Mouse (Mus musculus): Measurements from ENCODE around the gene Ctnna2. TPM values are rescaled to one million over a fixed set of nuclear protein-coding genes. Genes with fewer than 3 reads are reported as not detected.

Ctnna2 gene
- total and polyA plus RNA-seq, 3 experiments: 0.11 TPM; not detected in 2

DNA sequence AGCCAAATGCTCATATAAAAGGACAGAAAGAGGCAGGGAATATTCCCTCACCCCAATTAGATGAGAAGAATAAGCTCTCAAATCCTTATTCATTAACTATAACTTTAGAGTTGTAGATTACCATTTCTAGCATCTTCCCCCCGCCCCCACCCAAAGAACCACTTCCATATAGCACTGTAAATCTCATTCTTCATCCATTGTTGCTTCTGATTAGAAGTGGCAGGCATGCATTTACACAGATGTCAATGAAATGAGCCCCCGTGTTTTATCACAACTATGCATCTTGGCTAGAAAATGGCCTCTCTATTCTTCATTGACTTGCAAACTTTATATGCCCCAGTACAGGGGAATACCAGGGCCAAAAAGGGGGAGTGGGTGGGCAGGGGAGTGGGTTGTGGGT, 457.7 kb downstream of the Ctnna2 start:
- Histone ChIP-seq H3K36me3 (replicated peaks) (no peaks in the 10 kb centered on the region), H3K27me3 (ENCODE audit: insufficient read depth, low read length) (no peaks in the 10 kb centered on the region), H3K4me3 (ENCODE audit: low read depth, low read length) (no peak overlapping the region), H3K4me1 (ENCODE audit: insufficient read depth, low read depth, low read length) (no peaks in the 10 kb centered on the region), H3K9me3 (replicated peaks) (no peaks in the 10 kb centered on the region)
- no peak for DNase-seq (ENCODE audit: low spot score)
- TF ChIP-seq TAL1 (conservative IDR thresholded peaks at IDR 0.05; ENCODE audit: low read depth, low read length): no peak
- no peak for TF ChIP-seq CTCF (IDR thresholded peaks at IDR 0.05; ENCODE audit: low read depth, low read length)
- TF ChIP-seq POLR2AphosphoS5 (IDR thresholded peaks at IDR 0.05; ENCODE audit: insufficient replicate concordance, low read depth, low read length): no peak
- no peak for TF ChIP-seq GATA1 (IDR thresholded peaks at IDR 0.05; ENCODE audit: borderline replicate concordance, low read length)
- no peak for TF ChIP-seq GATA2 (IDR thresholded peaks at IDR 0.05; ENCODE audit: borderline replicate concordance, low read depth, low read length)
- ATAC-seq (ENCODE audit: extremely low read depth, insufficient number of reproducible peaks, low FRiP score, poor library complexity, severe bottlenecking): no peak

DNA sequence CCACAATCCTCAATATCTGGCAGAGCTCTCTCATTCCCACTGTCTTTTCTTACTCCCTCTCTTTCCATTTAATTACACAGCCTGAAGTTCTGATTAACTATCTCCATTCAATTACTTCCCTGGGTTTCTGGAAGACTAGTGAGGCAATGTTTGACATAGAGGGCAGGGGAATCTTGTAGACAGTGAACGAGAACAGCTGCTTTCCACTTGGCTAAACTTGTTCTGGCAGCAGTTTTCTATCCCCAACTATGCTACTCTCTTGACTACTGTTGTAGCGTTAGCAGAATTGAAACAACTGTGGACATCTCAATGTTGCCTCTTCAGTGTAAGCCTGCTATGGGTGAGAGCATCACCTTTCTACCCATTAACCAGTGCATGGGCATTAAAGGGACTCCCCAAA, 463.0 kb downstream of the Ctnna2 start:
- no peaks in the 10 kb centered on the region for H3K36me3 ChIP-seq (replicated peaks)
- 0 out of 2 replicates have a peak, but pooled peaks cover 2% of the 10 kb centered on the region for H3K9me3 ChIP-seq (replicated peaks)
- TF ChIP-seq GATA2 (IDR thresholded peaks at IDR 0.05; ENCODE audit: borderline replicate concordance, low read depth, low read length) (no peak), POLR2AphosphoS5 (IDR thresholded peaks at IDR 0.05; ENCODE audit: insufficient replicate concordance, low read depth, low read length) (no peak), GATA1 (IDR thresholded peaks at IDR 0.05; ENCODE audit: borderline replicate concordance, low read length) (no peak), TAL1 (conservative IDR thresholded peaks at IDR 0.05; ENCODE audit: low read depth, low read length) (no peak), CTCF (IDR thresholded peaks at IDR 0.05; ENCODE audit: low read depth, low read length) (no peak)
- no peaks in the 10 kb centered on the region for H3K4me1 ChIP-seq (ENCODE audit: insufficient read depth, low read depth, low read length)
- ATAC-seq (ENCODE audit: extremely low read depth, insufficient number of reproducible peaks, low FRiP score, poor library complexity, severe bottlenecking) (no peak), DNase-seq (ENCODE audit: low spot score) (no peak)
- H3K27me3 ChIP-seq (ENCODE audit: insufficient read depth, low read length): no peaks in the 10 kb centered on the region
- H3K4me3 ChIP-seq (ENCODE audit: low read depth, low read length): no peak overlapping the region

DNA sequence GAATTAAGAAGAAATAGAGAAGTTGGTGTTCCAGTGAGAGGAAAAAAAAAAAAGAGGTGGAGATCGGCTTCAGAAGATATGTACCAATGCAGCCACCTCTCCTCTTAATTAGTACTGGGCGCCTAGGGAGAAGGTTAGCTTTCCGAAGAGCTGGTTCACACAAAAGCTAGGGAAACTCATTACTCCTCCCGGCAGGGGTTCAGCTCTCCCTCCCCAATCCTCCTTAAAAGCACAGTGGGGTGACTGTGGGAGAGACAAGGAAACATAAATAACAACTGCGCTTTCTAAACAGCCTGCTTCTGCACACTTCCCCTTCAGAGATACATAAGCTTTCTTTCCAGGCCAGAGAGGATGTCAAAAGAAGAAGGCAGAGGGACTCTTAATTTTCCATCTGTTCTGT, 467.7 kb downstream of the Ctnna2 start:
- ATAC-seq (ENCODE audit: extremely low read depth, insufficient number of reproducible peaks, low FRiP score, poor library complexity, severe bottlenecking) (no peak), DNase-seq (ENCODE audit: low spot score) (no peak)
- TF ChIP-seq GATA2 (IDR thresholded peaks at IDR 0.05; ENCODE audit: borderline replicate concordance, low read depth, low read length): no peak
- TF ChIP-seq CTCF (IDR thresholded peaks at IDR 0.05; ENCODE audit: low read depth, low read length): no peak
- TF ChIP-seq POLR2AphosphoS5 (IDR thresholded peaks at IDR 0.05; ENCODE audit: insufficient replicate concordance, low read depth, low read length): no peak
- TF ChIP-seq TAL1 (conservative IDR thresholded peaks at IDR 0.05; ENCODE audit: low read depth, low read length): no peak
- TF ChIP-seq GATA1 (IDR thresholded peaks at IDR 0.05; ENCODE audit: borderline replicate concordance, low read length): no peak
- 0 out of 2 replicates have a peak, but pooled peaks cover 2% of the 10 kb centered on the region for H3K9me3 ChIP-seq (replicated peaks)
- H3K36me3 ChIP-seq (replicated peaks): no peaks in the 10 kb centered on the region
- H3K27me3 ChIP-seq (ENCODE audit: insufficient read depth, low read length): no peaks in the 10 kb centered on the region
- H3K4me3 ChIP-seq (ENCODE audit: low read depth, low read length): no peak overlapping the region
- H3K4me1 ChIP-seq (ENCODE audit: insufficient read depth, low read depth, low read length): no peaks in the 10 kb centered on the region

DNA sequence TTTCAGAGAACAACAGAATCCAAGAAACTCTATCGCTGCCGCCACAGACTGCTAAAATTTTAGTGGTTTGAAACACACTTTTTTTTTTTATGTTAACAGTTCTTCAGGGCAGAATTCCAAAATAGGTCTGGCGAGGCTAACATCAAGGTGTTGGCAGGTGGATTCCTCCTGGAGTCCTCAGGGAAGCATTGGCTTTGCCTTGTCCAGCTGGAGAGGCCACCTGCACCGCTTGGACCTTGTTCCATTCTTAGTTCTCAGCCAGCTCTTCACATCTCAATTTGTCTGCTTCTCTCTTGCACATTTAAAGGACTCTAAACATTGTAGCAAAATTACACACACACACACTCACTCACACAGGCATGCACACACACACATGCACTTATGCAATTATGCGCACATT, 487.8 kb downstream of the Ctnna2 start:
- H3K9me3 ChIP-seq (replicated peaks): peaks cover 2% of the 10 kb centered on the region; the same call in 1 of the 2 replicates
- H3K4me1 ChIP-seq (ENCODE audit: insufficient read depth, low read depth, low read length): no peaks in the 10 kb centered on the region
- H3K36me3 ChIP-seq (replicated peaks): no peaks in the 10 kb centered on the region
- no peaks in the 10 kb centered on the region for H3K27me3 ChIP-seq (ENCODE audit: insufficient read depth, low read length)
- no peak for DNase-seq (ENCODE audit: low spot score)
- no peak for TF ChIP-seq GATA1 (IDR thresholded peaks at IDR 0.05; ENCODE audit: borderline replicate concordance, low read length)
- no peak for TF ChIP-seq GATA2 (IDR thresholded peaks at IDR 0.05; ENCODE audit: borderline replicate concordance, low read depth, low read length)
- TF ChIP-seq POLR2AphosphoS5 (IDR thresholded peaks at IDR 0.05; ENCODE audit: insufficient replicate concordance, low read depth, low read length): no peak
- TF ChIP-seq TAL1 (conservative IDR thresholded peaks at IDR 0.05; ENCODE audit: low read depth, low read length): no peak
- no peak for TF ChIP-seq CTCF (IDR thresholded peaks at IDR 0.05; ENCODE audit: low read depth, low read length)
- no peak for ATAC-seq (ENCODE audit: extremely low read depth, insufficient number of reproducible peaks, low FRiP score, poor library complexity, severe bottlenecking)
- no peak overlapping the region for H3K4me3 ChIP-seq (ENCODE audit: low read depth, low read length)

DNA sequence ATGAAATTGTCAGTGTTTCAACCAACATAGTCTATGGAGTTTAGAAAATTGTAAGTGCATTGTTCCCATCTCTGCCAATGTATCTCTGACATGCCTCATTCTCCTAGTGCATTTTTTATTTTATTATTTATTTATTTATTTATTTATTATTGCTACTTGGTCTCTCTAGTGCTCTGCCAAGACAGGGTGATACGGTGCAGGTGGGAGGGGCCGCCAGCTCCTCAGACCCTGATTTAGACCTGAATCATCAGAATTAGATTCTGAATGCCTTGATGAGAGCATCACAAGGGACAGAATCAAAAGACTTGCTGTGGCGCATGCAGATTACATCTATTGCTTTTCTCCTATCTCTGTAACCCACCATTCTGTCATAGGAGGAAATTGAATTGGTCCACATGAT, 492.8 kb downstream of the Ctnna2 start:
- Histone ChIP-seq H3K4me1 (ENCODE audit: insufficient read depth, low read depth, low read length) (no peaks in the 10 kb centered on the region), H3K36me3 (replicated peaks) (no peaks in the 10 kb centered on the region), H3K4me3 (ENCODE audit: low read depth, low read length) (no peak overlapping the region), H3K27me3 (ENCODE audit: insufficient read depth, low read length) (no peaks in the 10 kb centered on the region), H3K9me3 (replicated peaks) (peaks cover 6% of the 10 kb centered on the region; the same call in 1 of the 2 replicates)
- TF ChIP-seq CTCF (IDR thresholded peaks at IDR 0.05; ENCODE audit: low read depth, low read length) (no peak), POLR2AphosphoS5 (IDR thresholded peaks at IDR 0.05; ENCODE audit: insufficient replicate concordance, low read depth, low read length) (no peak), GATA2 (IDR thresholded peaks at IDR 0.05; ENCODE audit: borderline replicate concordance, low read depth, low read length) (no peak), GATA1 (IDR thresholded peaks at IDR 0.05; ENCODE audit: borderline replicate concordance, low read length) (no peak)
- no peak for ATAC-seq (ENCODE audit: extremely low read depth, insufficient number of reproducible peaks, low FRiP score, poor library complexity, severe bottlenecking)
- DNase-seq (ENCODE audit: low spot score): no peak

DNA sequence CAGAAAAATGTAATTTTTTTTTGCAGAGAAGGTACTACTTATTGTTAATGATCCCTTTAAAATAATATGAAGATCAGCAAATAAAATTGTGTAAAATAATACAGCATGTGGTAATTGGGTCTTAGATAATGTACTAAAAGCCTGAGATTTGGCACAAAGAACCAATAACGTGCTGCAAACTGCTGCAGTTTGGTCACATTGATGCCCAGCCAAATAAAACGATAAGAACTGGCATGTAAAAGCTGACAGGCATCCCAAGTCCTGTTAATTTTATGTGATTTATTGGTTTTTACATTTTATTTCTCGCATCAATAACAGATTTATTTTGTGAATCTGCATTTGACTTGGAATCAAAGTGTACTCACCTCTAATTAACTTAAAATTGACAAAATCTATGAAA, 497.4 kb downstream of the Ctnna2 start:
- H3K36me3 ChIP-seq (replicated peaks): no peaks in the 10 kb centered on the region
- no peaks in the 10 kb centered on the region for H3K4me1 ChIP-seq (ENCODE audit: insufficient read depth, low read depth, low read length)
- no peak for DNase-seq (ENCODE audit: low spot score)
- peaks cover 5% of the 10 kb centered on the region; the same call in 1 of the 2 replicates for H3K9me3 ChIP-seq (replicated peaks)
- H3K27me3 ChIP-seq (ENCODE audit: insufficient read depth, low read length): no peaks in the 10 kb centered on the region
- no peak overlapping the region for H3K4me3 ChIP-seq (ENCODE audit: low read depth, low read length)
- no peak for ATAC-seq (ENCODE audit: extremely low read depth, insufficient number of reproducible peaks, low FRiP score, poor library complexity, severe bottlenecking)
- TF ChIP-seq GATA1 (IDR thresholded peaks at IDR 0.05; ENCODE audit: borderline replicate concordance, low read length): no peak
- no peak for TF ChIP-seq POLR2AphosphoS5 (IDR thresholded peaks at IDR 0.05; ENCODE audit: insufficient replicate concordance, low read depth, low read length)
- no peak for TF ChIP-seq GATA2 (IDR thresholded peaks at IDR 0.05; ENCODE audit: borderline replicate concordance, low read depth, low read length)
- TF ChIP-seq TAL1 (conservative IDR thresholded peaks at IDR 0.05; ENCODE audit: low read depth, low read length): no peak
- TF ChIP-seq CTCF (IDR thresholded peaks at IDR 0.05; ENCODE audit: low read depth, low read length): no peak
